Mouse (Mus musculus): ENCODE measurements around the gene Ms4a18. TPM values are rescaled to one million over a fixed set of nuclear protein-coding genes. Genes with fewer than 3 reads are reported as not detected.
A peak's percentile ranks its signal among the peaks of the same experiment; 100 is the strongest.
"Not testable (repeated sequence)": the region's sequence is repeated elsewhere in the genome, so short reads cannot be mapped to it uniquely, and the experiment has no call there.

Ms4a18 gene
- not detected in 2 replicates for polyA plus RNA-seq (2015; fragmentation: Nextera tagmentation; extraction: Ambion mirVana)

DNA sequence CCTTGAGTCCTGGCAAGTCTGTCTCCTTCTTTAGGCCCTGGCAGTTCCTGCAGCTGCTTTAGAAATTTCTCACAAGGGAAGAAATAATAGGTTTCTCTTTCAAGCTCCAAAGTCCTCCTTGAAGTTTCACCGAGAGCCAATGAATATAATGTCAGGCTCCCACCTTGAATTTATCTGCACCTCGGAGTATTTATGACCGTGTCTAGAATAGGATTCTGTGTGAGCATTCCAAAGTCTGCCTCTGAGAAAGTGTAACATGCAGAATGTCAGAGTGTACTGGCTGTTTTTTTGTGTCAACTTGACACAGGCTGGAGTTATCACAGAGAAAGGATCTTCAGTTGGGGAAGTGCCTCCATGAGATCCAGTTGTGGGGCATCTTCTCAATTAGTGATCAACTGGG, at the start of gene Ms4a18:
Gene Ms4a18 (minus strand): TSS at position 141 of the 400 bp plus-strand sequence.
- no peak for ATAC-seq (ENCODE audit: borderline replicate concordance, extremely low read depth, low FRiP score, low TSS enrichment)
- no peaks in the 10 kb centered on the region for H3K27me3 ChIP-seq
- 84% methylated on average over 3 of the region's 3 CpGs for WGBS
- H3K9me3 ChIP-seq = no peaks in the 10 kb centered on the region
- no peak within 1 kb of the TSS for H3K9ac ChIP-seq
- H3K4me1 ChIP-seq = no peaks in the 10 kb centered on the region
- H3K27ac ChIP-seq = no peak within 1 kb of the TSS
- no peak within 1 kb of the TSS for H3K4me2 ChIP-seq
- H3K36me3 ChIP-seq = no peaks in the 10 kb centered on the region
- no peak within 1 kb of the TSS for H3K4me3 ChIP-seq

DNA sequence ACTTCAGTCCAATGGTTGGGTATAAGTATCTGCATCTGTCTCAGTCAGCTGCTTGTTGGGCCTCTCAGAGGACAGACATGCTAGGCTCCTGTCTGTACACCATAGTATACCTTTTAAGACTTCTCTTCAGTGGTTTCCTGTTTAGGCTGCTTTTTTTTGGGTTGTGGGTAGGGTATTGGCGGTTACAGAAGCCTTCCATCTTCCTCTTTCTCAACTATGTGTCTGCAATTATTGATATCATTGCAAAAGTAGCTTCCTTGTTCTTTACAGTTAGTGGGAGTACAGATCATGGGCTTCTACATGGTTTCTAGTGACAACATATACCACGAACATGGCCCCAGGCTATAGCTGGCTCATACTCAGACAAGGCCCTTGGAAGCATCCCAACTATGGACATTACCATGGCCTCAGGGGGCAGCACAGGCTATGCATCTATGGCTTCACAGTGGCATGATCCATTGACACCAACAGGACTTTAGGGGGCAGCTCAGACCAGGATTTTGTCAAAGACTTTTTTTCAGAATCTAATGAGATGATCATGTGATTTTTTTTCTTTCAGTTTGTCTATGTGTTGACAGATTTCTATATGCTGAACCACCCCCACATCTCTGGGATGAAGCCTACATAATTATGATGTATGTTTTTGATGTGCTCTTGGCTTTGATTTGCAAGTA, 47.5 kb upstream of the Ms4a18 start:
- H3K27ac ChIP-seq = no peak overlapping the region
- H3K4me1 ChIP-seq = no peaks in the 10 kb centered on the region
- no peak overlapping the region for H3K4me2 ChIP-seq
- 78% methylated on average over 2 of the region's 2 CpGs for WGBS
- H3K4me3 ChIP-seq = no peak overlapping the region
- H3K9me3 ChIP-seq = no peaks in the 10 kb centered on the region
- ATAC-seq (ENCODE audit: borderline replicate concordance, extremely low read depth, low FRiP score, low TSS enrichment) = no peak
- no peaks in the 10 kb centered on the region for H3K27me3 ChIP-seq
- H3K36me3 ChIP-seq = no peaks in the 10 kb centered on the region
- no peak overlapping the region for H3K9ac ChIP-seq

DNA sequence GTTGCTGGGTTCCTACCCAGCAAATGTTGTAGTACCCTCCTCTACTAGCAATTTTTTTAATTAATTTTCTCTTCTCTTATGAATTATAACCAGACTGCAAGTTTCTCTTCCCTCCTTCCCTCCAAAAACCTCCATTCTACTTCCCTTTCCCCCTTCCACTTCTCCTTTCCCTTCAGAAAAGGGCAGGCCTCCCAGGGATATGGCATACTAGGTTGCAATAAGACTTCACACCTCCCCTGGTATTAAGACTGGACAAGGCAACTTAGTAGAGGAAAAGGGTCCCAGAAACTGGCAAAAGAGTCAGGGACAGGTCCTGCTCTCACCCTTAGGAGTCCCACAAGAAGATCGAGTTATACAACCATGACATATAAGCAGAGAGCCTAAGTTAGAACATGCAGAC, 43.1 kb upstream of the Ms4a18 start:
- Histone ChIP-seq H3K36me3 (no peaks in the 10 kb centered on the region), H3K27ac (no peak overlapping the region), H3K9ac (no peak overlapping the region), H3K27me3 (no peaks in the 10 kb centered on the region), H3K4me2 (no peak overlapping the region), H3K4me3 (no peak overlapping the region), H3K9me3 (no peaks in the 10 kb centered on the region), H3K4me1 (no peaks in the 10 kb centered on the region)
- no peak for ATAC-seq (ENCODE audit: borderline replicate concordance, extremely low read depth, low FRiP score, low TSS enrichment)
- WGBS = 83% methylated on average over 1 of the region's 1 CpGs

DNA sequence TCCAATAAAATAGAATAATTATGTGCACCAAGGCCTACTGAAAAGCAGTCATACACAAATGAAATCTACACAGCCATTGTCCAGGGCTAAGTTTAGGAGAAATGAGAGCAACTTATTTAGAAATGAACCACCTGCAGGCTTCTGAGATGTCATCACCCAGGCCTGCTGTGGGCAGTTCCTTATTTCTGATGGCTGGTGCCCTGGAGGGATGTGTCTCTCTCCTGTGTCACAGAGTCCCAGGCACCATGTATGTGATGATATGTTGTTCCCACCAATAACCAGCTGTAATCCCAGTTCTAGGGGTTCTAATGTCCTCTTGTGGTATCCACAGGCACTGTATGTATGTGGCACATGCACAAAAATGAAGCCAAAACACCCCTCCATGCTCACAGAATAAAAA, 42.1 kb upstream of the Ms4a18 start:
- Histone ChIP-seq H3K27ac (no peak overlapping the region), H3K4me2 (no peak overlapping the region), H3K9ac (no peak overlapping the region), H3K4me3 (no peak overlapping the region), H3K36me3 (no peaks in the 10 kb centered on the region), H3K27me3 (no peaks in the 10 kb centered on the region), H3K4me1 (no peaks in the 10 kb centered on the region), H3K9me3 (no peaks in the 10 kb centered on the region)
- ATAC-seq (ENCODE audit: borderline replicate concordance, extremely low read depth, low FRiP score, low TSS enrichment) = no peak

DNA sequence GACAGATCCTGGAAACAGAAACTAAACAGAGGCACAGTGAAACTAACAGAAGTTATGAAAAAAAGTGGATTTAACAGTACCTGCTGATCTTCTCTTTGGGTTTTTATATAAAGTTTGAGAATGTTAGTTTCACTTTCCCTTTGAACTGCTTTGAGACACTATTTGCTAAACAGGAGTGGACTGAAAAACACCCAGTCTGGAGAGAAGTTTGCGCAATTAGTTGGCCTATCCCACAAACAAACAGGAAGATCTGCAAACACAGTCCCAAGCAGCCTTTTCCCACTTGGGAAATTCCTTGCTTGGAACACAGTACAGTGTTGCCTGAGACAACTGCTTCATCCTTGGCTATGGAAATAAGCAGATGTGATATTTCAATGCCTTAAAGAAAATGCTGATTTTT, 37.9 kb upstream of the Ms4a18 start:
- H3K4me1 ChIP-seq; H3K9me3 ChIP-seq; H3K27me3 ChIP-seq; H3K9ac ChIP-seq; H3K27ac ChIP-seq; H3K4me3 ChIP-seq; ATAC-seq (ENCODE audit: borderline replicate concordance, extremely low read depth, low FRiP score, low TSS enrichment); H3K4me2 ChIP-seq; H3K36me3 ChIP-seq: not testable (repeated sequence)
- WGBS = 78% methylated on average over 1 of the region's 1 CpGs

DNA sequence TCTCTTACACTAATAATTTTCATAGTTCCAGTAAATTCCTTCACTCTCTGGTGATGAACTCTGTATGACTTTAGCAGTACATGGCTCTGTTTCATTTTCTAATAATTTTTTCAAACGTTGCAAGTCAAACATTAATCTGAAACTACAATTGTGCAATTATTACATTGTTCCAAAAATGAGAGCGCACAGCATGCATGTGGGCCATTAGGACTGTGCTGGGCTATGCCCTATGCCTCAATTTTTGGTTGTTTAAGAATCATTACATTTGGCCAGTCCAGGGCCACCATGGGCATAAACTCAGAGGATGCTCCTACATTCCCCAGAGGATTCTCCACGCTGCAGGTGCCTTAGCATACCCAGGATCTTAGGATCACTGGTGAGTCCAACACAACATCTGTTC, 35.4 kb upstream of the Ms4a18 start:
- Histone ChIP-seq H3K9ac (no peak overlapping the region), H3K9me3 (no peaks in the 10 kb centered on the region), H3K4me1 (no peaks in the 10 kb centered on the region), H3K36me3 (no peaks in the 10 kb centered on the region), H3K27ac (no peak overlapping the region), H3K4me2 (no peak overlapping the region), H3K4me3 (no peak overlapping the region), H3K27me3 (no peaks in the 10 kb centered on the region)
- no peak for ATAC-seq (ENCODE audit: borderline replicate concordance, extremely low read depth, low FRiP score, low TSS enrichment)
- WGBS = 56% methylated on average over 3 of the region's 3 CpGs

DNA sequence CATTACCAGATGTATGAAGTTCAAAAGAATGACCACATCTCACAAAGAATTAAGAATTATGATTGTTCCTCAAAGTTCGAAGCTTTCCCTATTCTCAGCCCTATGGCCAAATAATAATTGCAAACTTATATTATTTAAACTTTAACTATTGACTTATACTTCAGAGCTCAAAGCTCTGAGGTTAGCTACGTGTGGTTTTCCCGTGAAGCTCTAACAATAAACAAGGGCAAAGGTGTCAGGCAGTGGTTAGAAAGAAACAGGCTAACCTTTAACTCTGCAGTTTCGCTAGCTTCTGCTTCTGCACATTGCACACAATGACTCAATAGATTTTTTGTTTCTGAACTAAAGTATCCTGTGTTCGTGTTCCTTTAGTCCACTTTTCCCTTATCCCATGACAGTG, 35.0 kb upstream of the Ms4a18 start:
- Histone ChIP-seq H3K4me3 (no peak overlapping the region), H3K27ac (no peak overlapping the region), H3K9ac (no peak overlapping the region), H3K4me2 (no peak overlapping the region), H3K27me3 (no peaks in the 10 kb centered on the region), H3K4me1 (no peaks in the 10 kb centered on the region), H3K36me3 (no peaks in the 10 kb centered on the region), H3K9me3 (no peaks in the 10 kb centered on the region)
- WGBS = 50% methylated on average over 5 of the region's 5 CpGs
- no peak for ATAC-seq (ENCODE audit: borderline replicate concordance, extremely low read depth, low FRiP score, low TSS enrichment)

DNA sequence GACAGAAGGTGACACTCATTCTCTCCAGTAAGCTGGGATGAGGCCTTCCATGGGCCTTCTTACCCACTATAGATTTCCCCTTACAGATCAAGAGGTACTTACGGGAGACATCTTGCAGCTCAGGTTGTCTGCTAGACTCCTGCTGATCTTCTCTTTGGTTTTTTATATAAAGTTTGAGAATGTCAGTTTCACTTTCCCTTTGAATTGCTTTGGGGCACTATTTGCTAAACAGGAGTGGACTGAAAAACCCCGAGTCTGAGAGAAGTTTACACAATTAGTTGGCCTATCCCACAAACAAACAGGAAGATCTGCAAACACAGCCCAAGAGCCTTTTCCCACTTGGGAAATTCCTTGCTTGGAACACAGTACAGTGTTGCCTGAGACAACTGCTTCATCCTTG, 32.5 kb upstream of the Ms4a18 start:
- ATAC-seq (ENCODE audit: borderline replicate concordance, extremely low read depth, low FRiP score, low TSS enrichment) = no peak
- WGBS = 50% methylated on average over 2 of the region's 2 CpGs
- H3K4me2 ChIP-seq = no peak overlapping the region

DNA sequence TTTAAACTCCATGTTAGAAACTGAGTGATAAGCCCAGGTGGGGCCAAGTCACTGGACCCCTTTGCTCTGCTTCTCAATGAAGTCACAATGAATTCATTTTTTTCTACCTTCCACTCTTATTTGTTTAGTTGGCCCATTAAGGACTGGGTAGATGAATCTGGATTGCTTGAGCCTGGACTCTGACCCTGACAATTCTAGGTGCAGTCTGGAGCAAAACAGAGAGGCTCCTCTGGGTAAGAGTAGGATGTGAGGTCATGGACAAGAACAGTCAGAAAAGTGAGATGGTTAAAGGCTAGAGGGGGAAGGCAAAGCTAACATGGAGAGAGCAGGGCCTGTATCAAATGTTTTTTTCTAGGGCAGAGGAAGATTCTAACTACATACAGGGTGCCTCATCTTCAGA, 31.6 kb upstream of the Ms4a18 start:
- H3K9me3 ChIP-seq = no peaks in the 10 kb centered on the region

More for the DNA sequence above, 32.5 kb upstream of the Ms4a18 start:
- Histone ChIP-seq H3K4me3 (no peak overlapping the region), H3K9ac (no peak overlapping the region), H3K36me3 (no peaks in the 10 kb centered on the region), H3K4me1 (no peaks in the 10 kb centered on the region), H3K27me3 (no peaks in the 10 kb centered on the region), H3K27ac (no peak overlapping the region), H3K9me3 (no peaks in the 10 kb centered on the region)

DNA sequence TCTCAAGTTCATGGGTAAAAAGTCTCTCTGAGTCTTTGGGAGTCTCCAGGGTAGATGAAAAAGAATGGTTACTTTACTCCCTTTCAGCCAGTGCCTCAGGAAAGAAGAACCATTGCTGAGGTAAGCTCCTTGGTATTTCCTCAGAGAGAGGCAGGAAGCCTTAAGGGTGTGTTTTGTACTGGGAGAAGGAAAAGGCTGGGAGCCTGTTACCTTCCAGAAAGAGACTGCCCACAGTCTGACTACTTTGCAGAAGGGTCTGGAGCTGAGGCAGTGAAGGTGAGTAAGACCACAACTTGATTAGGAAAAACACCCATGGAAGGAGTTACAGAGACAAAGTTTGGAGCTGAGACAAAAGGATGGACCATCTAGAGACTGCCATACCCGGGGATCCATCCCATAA, 30.7 kb upstream of the Ms4a18 start:
- H3K4me2 ChIP-seq = no peak overlapping the region
- WGBS = 63% methylated on average over 1 of the region's 1 CpGs
- H3K36me3 ChIP-seq = no peaks in the 10 kb centered on the region
- no peak overlapping the region for H3K4me3 ChIP-seq
- no peak overlapping the region for H3K27ac ChIP-seq
- no peaks in the 10 kb centered on the region for H3K27me3 ChIP-seq
- no peak for ATAC-seq (ENCODE audit: borderline replicate concordance, extremely low read depth, low FRiP score, low TSS enrichment)
- H3K9me3 ChIP-seq = no peaks in the 10 kb centered on the region
- H3K9ac ChIP-seq = no peak overlapping the region
- no peaks in the 10 kb centered on the region for H3K4me1 ChIP-seq

More for the DNA sequence above, 31.6 kb upstream of the Ms4a18 start:
- Histone ChIP-seq H3K36me3 (no peaks in the 10 kb centered on the region), H3K27ac (no peak overlapping the region), H3K4me1 (no peaks in the 10 kb centered on the region), H3K4me3 (no peak overlapping the region), H3K4me2 (no peak overlapping the region), H3K9ac (no peak overlapping the region), H3K27me3 (no peaks in the 10 kb centered on the region)
- ATAC-seq (ENCODE audit: borderline replicate concordance, extremely low read depth, low FRiP score, low TSS enrichment) = no peak

DNA sequence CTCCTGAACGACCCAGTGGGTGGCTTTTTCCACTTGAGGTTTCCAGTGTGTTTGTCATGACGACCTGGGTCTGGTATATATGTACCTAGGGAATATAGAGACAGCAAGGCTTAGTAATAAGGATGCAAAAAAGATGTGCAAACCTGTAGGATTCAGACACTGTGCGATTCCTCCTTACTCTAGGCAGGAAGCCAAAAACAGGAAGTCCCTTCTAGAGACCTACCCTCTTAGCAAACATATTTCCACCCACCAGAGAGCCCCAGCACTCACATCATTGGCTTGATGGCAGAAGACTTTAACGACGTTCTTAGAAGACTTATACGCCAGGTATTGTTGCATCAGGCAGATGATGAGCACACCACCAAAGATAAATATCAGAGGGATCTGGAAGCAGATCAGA, 30.2 kb upstream of the Ms4a18 start:
- 66% methylated on average over 6 of the region's 6 CpGs for WGBS
- Histone ChIP-seq H3K27ac (no peak overlapping the region), H3K4me2 (no peak overlapping the region), H3K36me3 (no peaks in the 10 kb centered on the region), H3K9ac (no peak overlapping the region), H3K27me3 (no peaks in the 10 kb centered on the region), H3K4me1 (no peaks in the 10 kb centered on the region), H3K9me3 (no peaks in the 10 kb centered on the region), H3K4me3 (no peak overlapping the region)
- no peak for ATAC-seq (ENCODE audit: borderline replicate concordance, extremely low read depth, low FRiP score, low TSS enrichment)

DNA sequence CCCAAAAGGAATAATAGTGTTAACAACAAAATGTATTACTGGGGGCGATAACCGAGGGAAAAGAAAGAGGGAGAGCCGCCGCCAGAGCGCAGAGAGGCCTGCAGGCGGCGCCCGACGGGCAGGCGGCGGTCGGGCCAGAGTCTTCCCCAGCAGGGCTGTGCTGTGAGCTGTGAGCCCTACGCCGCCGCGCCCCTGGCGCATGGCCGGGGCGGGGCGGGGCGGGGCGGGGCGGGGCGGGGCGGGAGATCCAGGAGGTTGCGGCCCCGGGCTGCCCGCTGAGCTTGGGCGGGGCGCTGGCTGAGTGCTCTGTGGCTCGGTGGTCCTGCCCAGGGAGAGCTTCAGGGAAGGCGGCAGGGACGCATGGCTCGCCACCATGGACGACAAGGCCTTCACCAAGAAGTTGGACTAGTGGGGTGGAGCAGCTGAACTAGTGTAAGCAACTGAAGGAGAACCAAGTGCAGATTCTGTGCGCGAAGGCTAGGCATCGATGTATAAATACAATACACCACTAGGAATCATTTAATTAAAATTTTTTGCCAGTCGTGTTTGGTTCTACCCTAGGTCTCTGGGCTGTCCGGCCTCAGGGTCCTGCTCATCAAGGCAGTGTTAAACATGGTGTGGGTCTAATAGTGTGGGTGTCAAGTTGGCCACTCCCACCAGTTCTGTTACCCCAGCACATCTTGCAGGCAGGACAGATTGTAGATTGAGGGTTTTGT, 27.3 kb upstream of the Ms4a18 start:
- peak overlapping the region; percentile 38 for H3K4me3 ChIP-seq
- no peaks in the 10 kb centered on the region for H3K9me3 ChIP-seq
- H3K27me3 ChIP-seq = no peaks in the 10 kb centered on the region
- no peaks in the 10 kb centered on the region for H3K4me1 ChIP-seq
- peak overlapping the region; percentile 63 for H3K4me2 ChIP-seq
- ATAC-seq (ENCODE audit: borderline replicate concordance, extremely low read depth, low FRiP score, low TSS enrichment) = peak; percentile 99
- peak overlapping the region; percentile 32; the same call in 1 of the 2 replicates for H3K9ac ChIP-seq
- 5% methylated on average over 40 of the region's 40 CpGs for WGBS
- H3K36me3 ChIP-seq = no peaks in the 10 kb centered on the region
- no peak overlapping the region for H3K27ac ChIP-seq

All from lung, embryonic 15.5 days (tissue).